ENCODE assay signal across 18 mouse cellular contexts in the genomic region with DNA sequence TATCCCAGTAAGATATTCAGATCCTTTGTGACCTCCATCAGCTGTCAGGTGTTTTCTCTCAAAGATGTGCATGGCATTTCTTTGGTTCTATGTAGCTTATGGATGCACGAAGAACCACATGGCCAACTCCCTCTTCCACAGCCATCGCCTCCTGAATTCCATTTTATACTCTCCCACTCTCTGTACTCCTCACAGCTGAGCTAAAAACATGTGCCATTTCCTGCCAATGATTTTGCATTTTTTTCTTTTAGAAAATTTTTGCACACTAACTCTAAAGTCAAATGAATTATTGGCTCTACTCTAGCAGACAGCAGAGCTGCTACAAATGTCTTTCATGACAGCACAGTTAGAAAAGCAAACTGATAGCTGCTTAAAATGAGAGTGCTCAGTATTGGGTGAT.
DNase-seq lines count a peak whose midpoint lies in the region; ATAC-seq and TF ChIP-seq lines count a peak whose summit lies in the region.
"Had no signal": no experiment of that assay in that cellular context is flagged by ENCODE, and none has a peak within 500 bp of the region (broad histone marks: within the 10 kb centered on the region; RNA-seq: fewer than 3 reads in every experiment).

No protein-coding gene starts in this region.

- H3K4me3 ChIP-seq in hindbrain, embryonic 15.5 days: no peak overlapping the region
- H3K4me3 ChIP-seq in hindbrain, embryonic 12.5 days: no peak overlapping the region
- no peak overlapping the region for H3K4me3 ChIP-seq in left cerebral cortex, adult 2 months
- H3K4me3 ChIP-seq: liver, embryonic 15.5 days; megakaryocyte, embryonic 14.5 days; myocyte had no signal

- no peak for ATAC-seq in hindbrain, embryonic 15.5 days (ENCODE audit: low FRiP score, low read depth)
- ATAC-seq in hindbrain, embryonic 12.5 days (ENCODE audit: low FRiP score): no peak
- ATAC-seq: forebrain, embryonic 14.5 days had no signal

- peak; percentile 62 for DNase-seq in right cerebral cortex, adult 18-20 months
- no peak for DNase-seq in right cerebral cortex, postnatal 25 days
- DNase-seq in left cerebral cortex, adult 2 months (ENCODE audit: extremely low spot score in 1 of 2, low spot score in 2 of 2): peak in 1 of 2 experiments; percentile 10
- DNase-seq in telencephalon, adult 2 months (ENCODE audit: low read depth, low spot score): peak; percentile 90
- no peak for DNase-seq in neural tube, embryonic 10.5 days (ENCODE audit: extremely low spot score, low spot score)
- DNase-seq: cerebellum, postnatal 14 days; gastrocnemius, postnatal 36 days; heart, postnatal 14 days; kidney, adult 11 months; kidney, postnatal 10 days; lung, postnatal 10 days; thymus, postnatal 25 days had no signal

- H3K27ac ChIP-seq in hindbrain, embryonic 15.5 days (replicated peaks): peak overlapping the region; percentile 22; the same call in 1 of the 2 replicates
- no peak overlapping the region for H3K27ac ChIP-seq in hindbrain, embryonic 12.5 days
- H3K27ac ChIP-seq in left cerebral cortex, adult 2 months: peak overlapping the region; percentile 78
- H3K27ac ChIP-seq: liver, embryonic 15.5 days had no signal

- H3K36me3 ChIP-seq in hindbrain, embryonic 15.5 days: no peaks in the 10 kb centered on the region
- H3K36me3 ChIP-seq in hindbrain, embryonic 12.5 days: no peaks in the 10 kb centered on the region
- H3K36me3 ChIP-seq: liver, embryonic 15.5 days had no signal

- TF ChIP-seq CTCF in left cerebral cortex, adult 2 months (IDR thresholded peaks at IDR 0.05): no peak

- no peak overlapping the region for H3K9ac ChIP-seq in hindbrain, embryonic 15.5 days
- no peak overlapping the region for H3K9ac ChIP-seq in hindbrain, embryonic 12.5 days
- H3K9ac ChIP-seq: liver, embryonic 15.5 days had no signal

- H3K4me2 ChIP-seq in hindbrain, embryonic 15.5 days: no peak overlapping the region
- H3K4me2 ChIP-seq in hindbrain, embryonic 12.5 days (replicated peaks): no peak overlapping the region
- H3K4me2 ChIP-seq: liver, embryonic 15.5 days had no signal

- intact Hi-C loops in left cerebral cortex, adult 2 months (cut with DNase I): loop anchor here (5.0 kb wide), 1 partner anchor 144 kb away; no protein-coding TSS in a partner anchor

- H3K27me3 ChIP-seq in hindbrain, embryonic 15.5 days: no peaks in the 10 kb centered on the region
- H3K27me3 ChIP-seq in hindbrain, embryonic 12.5 days: no peaks in the 10 kb centered on the region
- H3K27me3 ChIP-seq: liver, embryonic 15.5 days; megakaryocyte, embryonic 14.5 days had no signal

- no peaks in the 10 kb centered on the region for H3K9me3 ChIP-seq in hindbrain, embryonic 15.5 days
- H3K9me3 ChIP-seq in hindbrain, embryonic 12.5 days (replicated peaks): no peaks in the 10 kb centered on the region
- H3K9me3 ChIP-seq: liver, embryonic 15.5 days had no signal

- 75% methylated on average over 2 of the region's 2 CpGs for WGBS in hindbrain, embryonic 15.5 days
- WGBS in hindbrain, embryonic 12.5 days: 92% methylated on average over 2 of the region's 2 CpGs

- peaks cover 17% of the 10 kb centered on the region for H3K4me1 ChIP-seq in hindbrain, embryonic 15.5 days (replicated peaks)
- H3K4me1 ChIP-seq in hindbrain, embryonic 12.5 days: peaks cover 10% of the 10 kb centered on the region
- H3K4me1 ChIP-seq: liver, embryonic 15.5 days; megakaryocyte, embryonic 14.5 days had no signal

Comparison
In these comparisons a context has a peak if more than half of its experiments do, and no peak if none do; other contexts are left out.
1. DNase-seq: peak in right cerebral cortex, adult 18-20 months (single experiment) and telencephalon, adult 2 months (single experiment); none in right cerebral cortex, postnatal 25 days (single experiment) and neural tube, embryonic 10.5 days (single experiment).